Mouse (Mus musculus): ENCODE measurements around the gene Tmem260. TPM values are rescaled to one million over a fixed set of nuclear protein-coding genes. Genes with fewer than 3 reads are reported as not detected.
A peak's percentile ranks its signal among the peaks of the same experiment; 100 is the strongest.

Tmem260 gene
- polyA plus RNA-seq, 1 experiment from 2014 or later, result 23.3 TPM

DNA sequence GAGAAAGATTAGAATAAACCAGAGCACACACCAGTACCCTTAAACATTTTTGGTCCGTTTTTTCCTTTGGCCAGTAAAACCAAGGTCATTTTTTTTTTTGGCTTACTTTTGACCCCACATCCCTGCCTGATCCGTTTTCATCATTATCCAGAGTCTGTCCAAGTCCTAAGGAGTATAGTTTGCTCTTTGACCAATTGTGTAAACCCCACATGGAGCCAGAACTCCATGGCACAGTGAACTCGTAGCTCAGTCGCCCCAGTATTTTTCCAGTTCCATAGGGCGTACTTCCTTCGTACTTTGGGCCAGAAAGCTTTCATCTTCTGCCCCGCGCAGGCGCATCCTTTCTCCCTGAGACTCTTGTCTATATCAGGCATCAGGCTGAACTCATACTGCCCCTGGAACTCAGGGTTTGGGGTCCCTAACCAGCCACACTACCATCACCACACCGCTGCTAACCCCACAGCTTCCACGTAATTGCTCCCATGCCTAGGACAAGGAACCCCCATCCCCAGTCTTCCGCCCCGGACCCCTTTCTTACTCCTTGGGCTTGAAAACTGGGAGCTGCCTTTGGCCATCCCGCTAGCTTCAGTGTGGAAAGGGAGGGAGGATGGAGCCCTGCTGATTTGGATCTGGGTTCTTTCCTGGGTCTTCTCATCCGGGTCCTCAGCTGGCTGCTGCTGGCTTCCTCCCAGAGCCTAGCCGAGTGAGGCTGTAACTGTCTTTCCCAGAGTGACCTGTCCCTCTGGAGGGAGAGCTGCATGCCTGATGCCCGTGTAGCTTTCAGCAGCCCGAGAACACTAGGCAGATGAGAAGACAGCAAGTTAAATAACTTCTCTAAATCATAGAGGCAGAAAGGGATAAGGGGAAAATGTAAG is 58.0 kb downstream of the Tmem260 start:
- DNase-seq (ENCODE audit: low spot score) (peak; percentile 48), ATAC-seq (ENCODE audit: low FRiP score) (peak; percentile 56; the same call in 1 of the 2 replicates)
- Histone ChIP-seq H3K27me3 (ENCODE audit: control insufficient read depth, insufficient read depth, low read length) (peaks cover 8% of the 10 kb centered on the region), H3K27ac (ENCODE audit: low read depth, low read length) (no peak overlapping the region), H3K4me1 (replicated peaks; ENCODE audit: control insufficient read depth, insufficient read depth, low read length) (no peaks in the 10 kb centered on the region), H3K36me3 (ENCODE audit: control insufficient read depth, insufficient read depth, low read length) (no peaks in the 10 kb centered on the region), H3K9me3 (ENCODE audit: control insufficient read depth, low read length) (no peaks in the 10 kb centered on the region), H3K9ac (ENCODE audit: low read depth, low read length) (peak overlapping the region; percentile 13; the same call in 1 of the 2 replicates), H3K4me3 (ENCODE audit: low read depth, low read length) (no peak overlapping the region), H3K4me2 (replicated peaks; ENCODE audit: low read depth, low read length) (peak overlapping the region; percentile 30)
- WGBS, result 31% methylated on average over 18 of the region's 18 CpGs

DNA sequence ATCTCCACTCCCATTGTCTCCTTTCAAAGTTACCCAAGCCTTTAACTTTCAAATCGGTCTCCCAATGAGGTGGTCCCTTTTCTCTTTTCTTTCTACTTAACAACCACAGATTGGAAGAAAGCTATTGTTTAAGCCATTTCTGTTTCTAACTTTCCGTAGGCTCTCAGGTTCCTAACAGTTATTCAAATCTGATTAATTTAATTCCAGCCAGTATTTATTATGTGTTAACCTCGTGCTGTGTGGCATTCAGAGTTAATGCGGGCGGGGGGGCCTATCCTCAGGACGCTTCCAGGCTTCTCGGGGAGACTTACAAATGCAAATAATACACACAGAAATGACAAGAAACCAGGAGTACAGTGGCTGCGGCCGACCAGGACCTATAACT is 58.6 kb downstream of the Tmem260 start:
- Histone ChIP-seq H3K4me1 (replicated peaks; ENCODE audit: control insufficient read depth, insufficient read depth, low read length) (no peaks in the 10 kb centered on the region), H3K4me3 (ENCODE audit: low read depth, low read length) (no peak overlapping the region), H3K4me2 (replicated peaks; ENCODE audit: low read depth, low read length) (no peak overlapping the region; the same call in 1 of the 2 replicates), H3K36me3 (ENCODE audit: control insufficient read depth, insufficient read depth, low read length) (no peaks in the 10 kb centered on the region), H3K9me3 (ENCODE audit: control insufficient read depth, low read length) (no peaks in the 10 kb centered on the region), H3K27me3 (ENCODE audit: control insufficient read depth, insufficient read depth, low read length) (peaks cover 14% of the 10 kb centered on the region), H3K27ac (ENCODE audit: low read depth, low read length) (no peak overlapping the region), H3K9ac (ENCODE audit: low read depth, low read length) (no peak overlapping the region)
- DNase-seq (ENCODE audit: low spot score) (no peak), ATAC-seq (ENCODE audit: low FRiP score) (no peak)
- 22% methylated on average over 9 of the region's 9 CpGs for WGBS

GRCm38 (mm10) chr14:48505606-48506005 is 59.7 kb downstream of the Tmem260 start:
- no peak overlapping the region for H3K9ac ChIP-seq (ENCODE audit: low read depth, low read length)
- no peak overlapping the region for H3K4me2 ChIP-seq (replicated peaks; ENCODE audit: low read depth, low read length)
- ATAC-seq (ENCODE audit: low FRiP score) (no peak), DNase-seq (ENCODE audit: low spot score) (no peak)
- no peak overlapping the region for H3K27ac ChIP-seq (ENCODE audit: low read depth, low read length)
- no peaks in the 10 kb centered on the region for H3K9me3 ChIP-seq (ENCODE audit: control insufficient read depth, low read length)
- 96% methylated on average over 12 of the region's 12 CpGs for WGBS
- no peaks in the 10 kb centered on the region for H3K4me1 ChIP-seq (replicated peaks; ENCODE audit: control insufficient read depth, insufficient read depth, low read length)
- H3K27me3 ChIP-seq (ENCODE audit: control insufficient read depth, insufficient read depth, low read length), result peaks cover 24% of the 10 kb centered on the region
- no peak overlapping the region for H3K4me3 ChIP-seq (ENCODE audit: low read depth, low read length)
- no peaks in the 10 kb centered on the region for H3K36me3 ChIP-seq (ENCODE audit: control insufficient read depth, insufficient read depth, low read length)

DNA sequence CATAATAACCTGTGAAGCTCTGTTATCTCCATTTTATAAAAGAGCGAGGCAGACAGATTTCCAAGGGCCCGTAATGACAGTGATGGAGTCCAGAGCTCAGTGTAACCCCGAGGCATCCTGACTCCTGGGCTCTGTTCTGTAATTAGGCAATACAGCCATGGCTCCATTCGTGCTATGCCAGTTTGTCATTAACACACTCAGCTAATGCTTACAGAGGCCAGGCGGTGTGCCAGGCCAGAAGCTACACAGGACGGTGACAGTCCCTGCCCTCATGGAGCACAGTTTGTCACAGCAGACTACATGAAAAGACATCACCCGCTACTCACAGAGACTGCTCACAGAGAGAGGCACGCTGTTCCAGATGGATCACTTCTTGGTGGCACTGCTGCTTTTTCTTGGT is 61.5 kb downstream of the Tmem260 start:
- H3K9ac ChIP-seq (ENCODE audit: low read depth, low read length), result no peak overlapping the region
- no peaks in the 10 kb centered on the region for H3K4me1 ChIP-seq (replicated peaks; ENCODE audit: control insufficient read depth, insufficient read depth, low read length)
- no peak overlapping the region for H3K27ac ChIP-seq (ENCODE audit: low read depth, low read length)
- no peak overlapping the region for H3K4me2 ChIP-seq (replicated peaks; ENCODE audit: low read depth, low read length)
- peaks cover 39% of the 10 kb centered on the region for H3K27me3 ChIP-seq (ENCODE audit: control insufficient read depth, insufficient read depth, low read length)
- H3K36me3 ChIP-seq (ENCODE audit: control insufficient read depth, insufficient read depth, low read length), result no peaks in the 10 kb centered on the region
- no peaks in the 10 kb centered on the region for H3K9me3 ChIP-seq (ENCODE audit: control insufficient read depth, low read length)
- no peak for DNase-seq (ENCODE audit: low spot score)
- no peak overlapping the region for H3K4me3 ChIP-seq (ENCODE audit: low read depth, low read length)
- WGBS, result 83% methylated on average over 8 of the region's 8 CpGs
- ATAC-seq (ENCODE audit: low FRiP score), result no peak

DNA sequence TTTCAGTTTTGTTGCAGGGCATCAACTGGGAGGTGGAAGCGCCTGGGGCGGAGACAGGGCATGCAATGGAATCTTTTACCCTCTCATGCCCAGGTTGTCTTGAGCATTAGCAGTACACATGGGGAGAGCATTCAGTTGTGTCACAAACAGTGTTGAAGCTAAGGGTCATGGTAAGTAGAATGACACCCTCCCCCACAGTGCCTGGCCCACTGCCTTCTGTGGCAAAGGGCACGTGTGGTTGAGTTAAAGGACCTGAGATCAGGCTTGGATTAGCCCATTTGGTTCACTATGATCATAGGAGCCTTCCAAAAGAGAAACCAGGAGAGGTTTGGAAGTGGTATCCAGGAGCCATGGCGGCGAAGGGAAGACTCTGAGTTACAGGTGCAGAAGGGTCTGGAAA is 63.2 kb downstream of the Tmem260 start:
- no peak for DNase-seq (ENCODE audit: low spot score)
- Histone ChIP-seq H3K27ac (ENCODE audit: low read depth, low read length) (no peak overlapping the region), H3K4me3 (ENCODE audit: low read depth, low read length) (no peak overlapping the region), H3K9ac (ENCODE audit: low read depth, low read length) (no peak overlapping the region), H3K9me3 (ENCODE audit: control insufficient read depth, low read length) (no peaks in the 10 kb centered on the region), H3K4me2 (replicated peaks; ENCODE audit: low read depth, low read length) (no peak overlapping the region), H3K27me3 (ENCODE audit: control insufficient read depth, insufficient read depth, low read length) (peaks cover 41% of the 10 kb centered on the region), H3K36me3 (ENCODE audit: control insufficient read depth, insufficient read depth, low read length) (no peaks in the 10 kb centered on the region), H3K4me1 (replicated peaks; ENCODE audit: control insufficient read depth, insufficient read depth, low read length) (0 out of 2 replicates have a peak, but pooled peaks cover 6% of the 10 kb centered on the region)
- ATAC-seq (ENCODE audit: low FRiP score), result no peak
- 95% methylated on average over 5 of the region's 5 CpGs for WGBS

- ATAC-seq (ENCODE audit: low FRiP score) (peak; percentile 73), DNase-seq (ENCODE audit: low spot score) (peak; percentile 32)
- no peak overlapping the region for H3K4me3 ChIP-seq (ENCODE audit: low read depth, low read length)
- H3K9me3 ChIP-seq (ENCODE audit: control insufficient read depth, low read length), result no peaks in the 10 kb centered on the region
- 29% methylated on average over 12 of the region's 12 CpGs for WGBS
- H3K9ac ChIP-seq (ENCODE audit: low read depth, low read length), result no peak overlapping the region
- H3K4me2 ChIP-seq (replicated peaks; ENCODE audit: low read depth, low read length), result no peak overlapping the region
- H3K27me3 ChIP-seq (ENCODE audit: control insufficient read depth, insufficient read depth, low read length), result peaks cover 55% of the 10 kb centered on the region
- H3K4me1 ChIP-seq (replicated peaks; ENCODE audit: control insufficient read depth, insufficient read depth, low read length), result 0 out of 2 replicates have a peak, but pooled peaks cover 6% of the 10 kb centered on the region
- H3K36me3 ChIP-seq (ENCODE audit: control insufficient read depth, insufficient read depth, low read length), result no peaks in the 10 kb centered on the region
- H3K27ac ChIP-seq (ENCODE audit: low read depth, low read length), result no peak overlapping the region
Observed at GRCm38 (mm10) chr14:48513098-48513823, 67.3 kb downstream of the Tmem260 start.

DNA sequence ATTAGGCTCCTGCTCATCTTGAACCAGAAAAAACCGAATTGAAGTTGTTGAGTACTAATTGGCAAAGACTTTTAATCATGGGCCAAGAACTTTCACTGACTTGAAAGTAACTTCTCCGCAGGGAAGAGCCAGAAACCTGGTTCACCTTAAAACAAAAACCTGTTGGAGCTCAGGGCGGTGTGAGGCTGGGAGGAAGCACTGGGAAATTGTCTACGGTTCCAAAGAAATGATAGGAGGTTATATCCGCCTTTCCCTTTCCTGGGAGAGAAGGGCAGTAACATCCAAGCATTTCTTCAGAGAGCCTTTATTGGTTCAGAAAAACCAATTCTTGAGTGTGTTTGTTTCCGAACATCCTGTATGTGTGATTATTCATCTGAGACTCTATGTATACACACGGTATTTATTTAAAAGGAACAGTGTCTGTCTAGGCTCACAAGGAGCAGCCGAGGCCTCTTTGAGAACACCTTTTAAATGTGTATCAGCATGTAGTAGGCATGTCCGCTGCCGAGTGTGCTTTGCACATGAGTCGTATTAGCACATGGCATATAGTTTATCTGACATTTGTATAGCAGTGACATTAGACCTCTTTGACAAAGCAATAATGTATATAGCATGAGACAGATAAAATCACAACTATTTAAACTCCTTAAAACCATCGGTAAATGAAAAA is 68.0 kb downstream of the Tmem260 start:
- H3K9me3 ChIP-seq (ENCODE audit: control insufficient read depth, low read length), result no peaks in the 10 kb centered on the region
- H3K27ac ChIP-seq (ENCODE audit: low read depth, low read length), result no peak overlapping the region
- H3K4me3 ChIP-seq (ENCODE audit: low read depth, low read length), result no peak overlapping the region
- H3K4me1 ChIP-seq (replicated peaks; ENCODE audit: control insufficient read depth, insufficient read depth, low read length), result 0 out of 2 replicates have a peak, but pooled peaks cover 6% of the 10 kb centered on the region
- ATAC-seq (ENCODE audit: low FRiP score) (no peak), DNase-seq (ENCODE audit: low spot score) (no peak)
- 78% methylated on average over 12 of the region's 12 CpGs for WGBS
- H3K36me3 ChIP-seq (ENCODE audit: control insufficient read depth, insufficient read depth, low read length), result no peaks in the 10 kb centered on the region
- H3K27me3 ChIP-seq (ENCODE audit: control insufficient read depth, insufficient read depth, low read length), result peaks cover 49% of the 10 kb centered on the region
- no peak overlapping the region for H3K9ac ChIP-seq (ENCODE audit: low read depth, low read length)
- no peak overlapping the region for H3K4me2 ChIP-seq (replicated peaks; ENCODE audit: low read depth, low read length)

DNA sequence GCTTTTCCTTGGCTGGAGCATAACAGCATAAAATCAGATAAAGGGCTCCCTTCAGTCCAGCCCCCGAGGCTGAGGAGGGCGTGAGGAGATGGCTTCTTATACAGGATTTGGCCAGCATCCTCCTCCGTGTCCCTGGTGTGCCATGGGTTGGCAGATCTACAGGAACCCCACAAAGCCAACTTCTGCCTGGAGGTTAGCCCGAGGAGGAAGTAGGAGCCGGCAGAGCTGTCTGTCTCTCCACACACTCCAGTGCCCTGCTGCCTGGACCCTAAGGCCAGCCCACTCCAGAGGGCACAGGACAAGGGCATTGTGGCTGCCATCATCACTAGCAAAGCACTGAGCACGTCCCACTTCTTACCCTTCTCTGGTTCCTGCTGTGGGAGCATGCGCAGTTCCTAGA is 68.7 kb downstream of the Tmem260 start:
- Histone ChIP-seq H3K36me3 (ENCODE audit: control insufficient read depth, insufficient read depth, low read length) (no peaks in the 10 kb centered on the region), H3K4me2 (replicated peaks; ENCODE audit: low read depth, low read length) (no peak overlapping the region), H3K27ac (ENCODE audit: low read depth, low read length) (no peak overlapping the region), H3K27me3 (ENCODE audit: control insufficient read depth, insufficient read depth, low read length) (peaks cover 43% of the 10 kb centered on the region), H3K9ac (ENCODE audit: low read depth, low read length) (no peak overlapping the region), H3K4me1 (replicated peaks; ENCODE audit: control insufficient read depth, insufficient read depth, low read length) (0 out of 2 replicates have a peak, but pooled peaks cover 6% of the 10 kb centered on the region), H3K4me3 (ENCODE audit: low read depth, low read length) (no peak overlapping the region), H3K9me3 (ENCODE audit: control insufficient read depth, low read length) (no peaks in the 10 kb centered on the region)
- DNase-seq (ENCODE audit: low spot score), result no peak
- no peak for ATAC-seq (ENCODE audit: low FRiP score)
- WGBS, result 63% methylated on average over 7 of the region's 7 CpGs

All from hindbrain, embryonic 11.5 days (tissue).